Mouse (Mus musculus): Measurements from ENCODE around the gene Speer4f1. TPM values are rescaled to one million over a fixed set of nuclear protein-coding genes. Genes with fewer than 3 reads are reported as not detected.

Gene Speer4f1
- polyA plus RNA-seq, 1 experiment = not detected

DNA sequence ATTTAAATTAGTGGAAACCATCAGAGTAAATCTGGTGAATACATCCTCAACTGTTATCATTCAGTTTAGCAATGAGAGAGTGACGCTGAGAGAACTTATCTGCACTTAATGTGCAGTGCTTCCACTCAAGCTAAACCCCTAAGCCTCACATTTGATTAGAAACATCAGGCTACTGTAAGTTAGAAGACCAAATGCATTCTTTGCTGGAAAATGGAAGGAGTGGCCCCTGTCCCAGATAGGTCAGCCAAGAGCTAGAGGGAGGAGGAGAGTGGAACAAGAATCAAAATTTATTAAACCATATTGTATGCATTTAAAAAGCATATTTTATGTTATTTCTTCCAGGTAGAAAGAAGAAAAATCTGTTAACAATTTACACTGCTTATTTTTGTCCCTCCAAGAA lies 14.0 kb downstream of the Speer4f1 start:
- TF ChIP-seq FLI1 (IDR thresholded peaks at IDR 0.05; ENCODE audit: low read length) (no peak), GATA1 (IDR thresholded peaks at IDR 0.05; ENCODE audit: borderline replicate concordance, low read length) (no peak)
- Histone ChIP-seq H3K9me3 (no peaks in the 10 kb centered on the region), H3K4me3 (replicated peaks) (no peak overlapping the region), H3K36me3 (replicated peaks; ENCODE audit: low read length) (no peaks in the 10 kb centered on the region), H3K27me3 (replicated peaks) (no peaks in the 10 kb centered on the region), H3K4me1 (no peaks in the 10 kb centered on the region)

DNA sequence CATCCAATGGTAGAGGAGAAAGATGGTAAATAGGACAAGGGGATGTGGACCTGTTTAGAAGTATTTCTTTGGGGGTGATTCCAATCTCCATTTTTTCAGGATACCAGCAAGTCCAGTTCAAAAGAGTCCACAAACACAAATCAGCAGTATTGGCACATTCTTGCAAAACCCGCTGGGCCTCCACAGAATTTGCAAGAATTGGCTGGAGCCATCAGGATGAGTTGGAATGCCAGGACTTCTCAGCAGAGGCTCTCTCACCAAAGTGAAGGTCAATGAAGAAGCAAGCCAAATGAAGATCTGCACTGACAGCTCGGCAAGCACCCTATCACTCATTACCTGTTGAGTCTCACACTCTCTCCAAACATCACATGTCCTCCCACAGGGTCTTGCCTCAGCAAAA lies 19.7 kb downstream of the Speer4f1 start:
- Histone ChIP-seq H3K27me3 (replicated peaks) (no peaks in the 10 kb centered on the region), H3K4me3 (replicated peaks) (no peak overlapping the region)
- TF ChIP-seq FLI1 (IDR thresholded peaks at IDR 0.05; ENCODE audit: low read length) (no peak), GATA1 (IDR thresholded peaks at IDR 0.05; ENCODE audit: borderline replicate concordance, low read length) (no peak)

DNA sequence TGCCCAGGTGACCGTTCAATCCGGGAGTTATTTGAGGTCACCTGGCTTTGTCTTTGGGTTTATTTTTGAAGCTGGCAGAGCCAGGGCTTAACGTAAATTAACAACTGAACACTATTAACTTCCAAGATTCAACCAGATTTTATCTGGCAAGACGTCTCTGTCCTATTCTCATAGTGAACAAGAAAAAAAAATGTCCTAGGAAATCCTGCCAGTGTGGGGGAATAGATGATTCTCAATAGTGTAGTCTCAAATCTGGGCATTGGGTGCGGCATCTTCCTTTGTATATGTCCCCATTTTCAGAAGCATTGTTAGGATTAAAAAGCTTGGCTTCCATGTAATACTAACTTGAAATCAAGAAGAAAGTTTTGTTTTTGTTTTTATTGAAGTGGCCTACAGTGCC lies 20.8 kb downstream of the Speer4f1 start:
- no peaks in the 10 kb centered on the region for H3K4me1 ChIP-seq
- no peak overlapping the region for H3K4me3 ChIP-seq (replicated peaks)
- no peaks in the 10 kb centered on the region for H3K27me3 ChIP-seq (replicated peaks)
- H3K36me3 ChIP-seq (replicated peaks; ENCODE audit: low read length) = no peaks in the 10 kb centered on the region
- TF ChIP-seq GATA1 (IDR thresholded peaks at IDR 0.05; ENCODE audit: borderline replicate concordance, low read length) = no peak
- no peak for TF ChIP-seq FLI1 (IDR thresholded peaks at IDR 0.05; ENCODE audit: low read length)
- H3K9me3 ChIP-seq = no peaks in the 10 kb centered on the region

More for the DNA sequence above, 19.7 kb downstream of the Speer4f1 start:
- Histone ChIP-seq H3K36me3 (replicated peaks; ENCODE audit: low read length) (no peaks in the 10 kb centered on the region), H3K4me1 (no peaks in the 10 kb centered on the region), H3K9me3 (no peaks in the 10 kb centered on the region)

DNA sequence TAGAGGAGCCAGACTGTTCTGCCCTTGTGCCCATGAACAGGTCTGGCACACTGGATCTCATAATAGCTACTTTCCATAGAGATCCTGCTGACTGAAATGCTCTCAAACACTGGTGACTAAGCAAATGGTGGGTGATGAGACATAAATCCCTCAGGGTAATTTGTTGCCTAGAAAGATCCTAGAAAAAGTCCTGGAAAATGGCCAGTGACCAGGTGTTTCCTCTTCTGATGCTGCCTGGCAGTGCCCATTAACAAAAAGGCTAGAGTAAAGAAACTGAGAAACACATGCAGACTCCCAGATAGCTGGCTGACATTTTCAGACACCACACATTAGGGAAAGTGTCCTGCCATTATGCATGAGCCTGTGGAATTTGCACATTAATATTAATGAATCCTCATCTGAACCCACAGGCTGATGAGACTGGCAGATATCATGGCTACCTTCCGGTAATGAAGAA lies 24.0 kb downstream of the Speer4f1 start:
- no peaks in the 10 kb centered on the region for H3K27me3 ChIP-seq (replicated peaks)
- no peak for TF ChIP-seq FLI1 (IDR thresholded peaks at IDR 0.05; ENCODE audit: low read length)
- no peak for TF ChIP-seq GATA1 (IDR thresholded peaks at IDR 0.05; ENCODE audit: borderline replicate concordance, low read length)
- H3K4me3 ChIP-seq (replicated peaks) = no peak overlapping the region
- H3K4me1 ChIP-seq = no peaks in the 10 kb centered on the region
- H3K9me3 ChIP-seq = no peaks in the 10 kb centered on the region
- no peaks in the 10 kb centered on the region for H3K36me3 ChIP-seq (replicated peaks; ENCODE audit: low read length)

DNA sequence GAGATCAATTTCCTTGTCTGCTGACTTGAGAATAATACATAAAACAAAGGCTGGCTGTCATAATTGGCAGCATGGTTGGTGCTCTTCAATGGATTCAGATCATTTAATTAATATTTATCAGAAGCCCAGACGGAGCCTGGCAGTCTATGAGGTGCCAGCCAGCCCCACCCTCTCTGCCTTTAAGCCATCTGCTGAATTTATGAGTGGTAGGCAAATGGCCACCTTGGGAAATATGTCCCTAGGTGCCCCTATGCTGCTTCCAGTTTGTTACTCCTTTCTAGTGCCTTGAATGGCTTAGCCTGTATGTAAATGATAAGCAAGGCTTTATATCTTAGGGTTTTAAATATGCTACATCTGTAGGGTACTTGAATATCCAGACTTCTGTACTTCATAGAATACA lies 25.0 kb downstream of the Speer4f1 start:
- H3K27me3 ChIP-seq (replicated peaks) = no peaks in the 10 kb centered on the region
- TF ChIP-seq GATA1 (IDR thresholded peaks at IDR 0.05; ENCODE audit: borderline replicate concordance, low read length) (no peak), FLI1 (IDR thresholded peaks at IDR 0.05; ENCODE audit: low read length) (no peak)
- no peaks in the 10 kb centered on the region for H3K9me3 ChIP-seq
- H3K4me1 ChIP-seq = no peaks in the 10 kb centered on the region
- no peaks in the 10 kb centered on the region for H3K36me3 ChIP-seq (replicated peaks; ENCODE audit: low read length)
- no peak overlapping the region for H3K4me3 ChIP-seq (replicated peaks)

DNA sequence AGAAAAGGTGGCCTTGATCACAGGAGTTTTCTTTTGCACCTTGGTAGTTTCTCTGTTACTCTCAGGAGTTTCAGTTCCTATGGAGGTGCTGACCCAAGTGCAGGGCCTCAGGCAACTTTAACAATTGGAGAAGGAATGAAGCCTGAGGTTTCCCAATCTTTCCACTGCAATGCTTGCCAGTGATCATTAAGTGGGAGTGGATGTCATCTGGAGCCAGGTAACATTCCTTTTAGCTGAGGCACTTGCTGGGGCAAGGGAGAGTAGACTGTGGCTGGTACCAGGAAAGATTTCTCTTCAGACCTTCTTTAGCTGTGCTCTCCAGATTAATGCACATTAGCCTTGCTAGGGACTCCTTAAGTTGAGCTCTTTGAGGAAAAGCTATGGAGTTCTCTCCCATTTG lies 29.6 kb downstream of the Speer4f1 start:
- Histone ChIP-seq H3K27me3 (replicated peaks) (no peaks in the 10 kb centered on the region), H3K9me3 (no peaks in the 10 kb centered on the region), H3K4me3 (replicated peaks) (no peak overlapping the region), H3K36me3 (replicated peaks; ENCODE audit: low read length) (no peaks in the 10 kb centered on the region), H3K4me1 (no peaks in the 10 kb centered on the region)
- TF ChIP-seq FLI1 (IDR thresholded peaks at IDR 0.05; ENCODE audit: low read length) = no peak
- no peak for TF ChIP-seq GATA1 (IDR thresholded peaks at IDR 0.05; ENCODE audit: borderline replicate concordance, low read length)

DNA sequence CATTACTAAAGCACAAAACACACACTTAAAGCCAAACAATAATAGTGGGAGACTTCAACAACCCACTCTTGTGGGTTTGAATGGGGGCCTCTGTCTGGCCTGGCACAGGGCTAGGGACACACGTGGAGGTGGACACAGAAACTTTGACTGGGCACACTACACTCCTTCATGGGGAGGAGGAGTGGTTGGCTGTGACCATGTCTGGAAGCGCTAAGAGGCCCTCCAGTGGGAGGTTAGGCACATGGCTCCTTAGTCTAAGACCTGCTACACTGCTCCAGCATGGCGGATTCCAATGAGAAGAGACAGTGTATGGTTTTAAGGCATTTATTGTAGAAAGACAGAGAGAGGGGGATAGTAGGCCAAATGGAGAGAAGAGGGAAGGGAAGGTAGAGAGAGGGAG lies 32.1 kb downstream of the Speer4f1 start:
- Histone ChIP-seq H3K9me3 (no peaks in the 10 kb centered on the region), H3K4me1 (no peaks in the 10 kb centered on the region), H3K27me3 (replicated peaks) (no peaks in the 10 kb centered on the region), H3K4me3 (replicated peaks) (no peak overlapping the region), H3K36me3 (replicated peaks; ENCODE audit: low read length) (no peaks in the 10 kb centered on the region)
- no peak for TF ChIP-seq FLI1 (IDR thresholded peaks at IDR 0.05; ENCODE audit: low read length)
- TF ChIP-seq GATA1 (IDR thresholded peaks at IDR 0.05; ENCODE audit: borderline replicate concordance, low read length) = no peak

Other genes starting within 250 kb of the Speer4f1 start
- gene Speer4f2, start 102.9 kb upstream of the Speer4f1 start, polyA plus RNA-seq (2012; ENCODE audit: insufficient read depth, low replicate concordance) = not detected in 2 replicates
- gene Sema3c, start 98.2 kb downstream of the Speer4f1 start, polyA plus RNA-seq (2012; ENCODE audit: insufficient read depth, low replicate concordance) = not detected in 2 replicates